Mouse (Mus musculus): ENCODE measurements around the gene Aurkb. TPM values are rescaled to one million over a fixed set of nuclear protein-coding genes. Genes with fewer than 3 reads are reported as not detected.
A peak's percentile ranks its signal among the peaks of the same experiment; 100 is the strongest.
"Not testable (repeated sequence)": the region's sequence is repeated elsewhere in the genome, so short reads cannot be mapped to it uniquely, and the experiment has no call there.

Aurkb gene
- polyA plus RNA-seq (2016; fragmentation: Nextera tagmentation; extraction: Ambion mirVana), result 218 and 239 TPM in 2 replicates

- WGBS, result 1% methylated on average over 54 of the region's 54 CpGs
- Histone ChIP-seq H3K27me3 (ENCODE audit: low read depth, poor library complexity, severe bottlenecking) (no peaks in the 10 kb centered on the region), H3K27ac (replicated peaks) (peak within 1 kb of the TSS; percentile 96)
Observed at GRCm38 (mm10) chr11:69045531-69046394, at the start of gene Aurkb. Aurkb (plus strand) TSS chr11:69045647.

GRCm38 (mm10) chr11:68997080-68997479 is 48.4 kb upstream of the Aurkb start:
- Histone ChIP-seq H3K36me3 (peaks cover 100% of the 10 kb centered on the region), H3K27ac (replicated peaks) (no peak overlapping the region), H3K4me1 (no peaks in the 10 kb centered on the region), H3K4me3 (no peak overlapping the region), H3K9me3 (replicated peaks) (no peaks in the 10 kb centered on the region), H3K27me3 (ENCODE audit: low read depth, poor library complexity, severe bottlenecking) (no peaks in the 10 kb centered on the region)
- WGBS, result 93% methylated on average over 4 of the region's 4 CpGs
- DNase-seq (ENCODE audit: low spot score), result no peak

More at GRCm38 (mm10) chr11:69045531-69046394, at the start of gene Aurkb:
- Histone ChIP-seq H3K4me1 (peaks cover 38% of the 10 kb centered on the region), H3K36me3 (peaks cover 37% of the 10 kb centered on the region), H3K9me3 (replicated peaks) (no peaks in the 10 kb centered on the region), H3K4me3 (peak within 1 kb of the TSS; percentile 96)
- peak; percentile 90 for DNase-seq (ENCODE audit: low spot score)

DNA sequence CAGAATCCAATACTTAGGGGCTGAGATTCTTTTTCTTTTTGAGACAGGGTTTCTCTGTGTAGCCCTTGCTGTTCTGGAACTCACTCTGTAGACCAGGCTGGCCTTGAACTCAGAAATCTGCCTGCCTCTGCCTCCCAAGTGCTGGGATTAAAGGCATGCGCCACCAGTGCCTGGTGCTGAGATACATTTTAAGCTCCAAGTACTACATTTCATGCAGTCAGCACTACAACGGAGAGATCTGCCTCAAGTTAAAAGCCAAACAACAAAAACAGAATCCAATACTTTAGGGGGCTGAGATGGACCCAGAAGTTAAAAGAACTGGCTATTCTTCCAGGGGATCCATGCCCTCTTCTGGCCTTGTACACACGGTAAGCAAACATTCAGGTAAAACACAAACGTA is 42.7 kb upstream of the Aurkb start:
- H3K4me3 ChIP-seq; DNase-seq (ENCODE audit: low spot score); H3K9me3 ChIP-seq (replicated peaks); H3K27ac ChIP-seq (replicated peaks); H3K27me3 ChIP-seq (ENCODE audit: low read depth, poor library complexity, severe bottlenecking): not testable (repeated sequence)
- Histone ChIP-seq H3K4me1 (peaks cover 11% of the 10 kb centered on the region), H3K36me3 (peaks cover 81% of the 10 kb centered on the region)
- WGBS, result 94% methylated on average over 4 of the region's 4 CpGs

GRCm38 (mm10) chr11:69003592-69003991 is 41.9 kb upstream of the Aurkb start:
- WGBS, result 66% methylated on average over 4 of the region's 4 CpGs

DNA sequence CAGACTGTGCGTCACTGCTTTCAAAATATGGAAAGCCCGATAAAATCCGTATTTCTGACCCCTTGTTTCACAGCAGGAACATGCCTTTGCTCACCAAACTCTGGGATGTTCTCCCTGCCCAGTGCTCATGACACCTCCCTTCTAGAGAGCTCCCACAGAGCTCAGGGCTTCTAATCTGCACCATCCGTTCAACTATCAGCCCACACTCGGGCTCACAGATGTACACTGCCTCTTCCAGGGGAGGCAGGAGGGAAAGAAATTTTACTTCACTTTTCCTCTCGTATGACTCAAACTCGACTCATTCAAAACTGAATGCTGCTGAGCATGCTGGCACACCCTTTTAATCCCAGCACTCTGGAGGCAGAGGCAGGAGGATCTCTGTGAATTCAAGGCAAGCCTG is 40.3 kb upstream of the Aurkb start:
- no peaks in the 10 kb centered on the region for H3K27me3 ChIP-seq (ENCODE audit: low read depth, poor library complexity, severe bottlenecking)
- WGBS, result 94% methylated on average over 7 of the region's 7 CpGs
- H3K9me3 ChIP-seq (replicated peaks), result no peaks in the 10 kb centered on the region
- no peak for DNase-seq (ENCODE audit: low spot score)
- H3K4me3 ChIP-seq, result no peak overlapping the region
- no peak overlapping the region for H3K27ac ChIP-seq (replicated peaks)
- H3K4me1 ChIP-seq, result peaks cover 12% of the 10 kb centered on the region
- H3K36me3 ChIP-seq, result peaks cover 57% of the 10 kb centered on the region

More at GRCm38 (mm10) chr11:69003592-69003991, 41.9 kb upstream of the Aurkb start:
- peaks cover 12% of the 10 kb centered on the region for H3K4me1 ChIP-seq
- H3K27ac ChIP-seq (replicated peaks), result no peak overlapping the region
- no peak overlapping the region for H3K4me3 ChIP-seq
- H3K27me3 ChIP-seq (ENCODE audit: low read depth, poor library complexity, severe bottlenecking), result no peaks in the 10 kb centered on the region
- no peaks in the 10 kb centered on the region for H3K9me3 ChIP-seq (replicated peaks)
- no peak for DNase-seq (ENCODE audit: low spot score)
- peaks cover 73% of the 10 kb centered on the region for H3K36me3 ChIP-seq

GRCm38 (mm10) chr11:69006575-69006974 is 38.9 kb upstream of the Aurkb start:
- H3K4me3 ChIP-seq; DNase-seq (ENCODE audit: low spot score); H3K9me3 ChIP-seq (replicated peaks); H3K27me3 ChIP-seq (ENCODE audit: low read depth, poor library complexity, severe bottlenecking); H3K27ac ChIP-seq (replicated peaks): not testable (repeated sequence)
- Histone ChIP-seq H3K36me3 (peaks cover 43% of the 10 kb centered on the region), H3K4me1 (peaks cover 15% of the 10 kb centered on the region)

- Histone ChIP-seq H3K27ac (replicated peaks) (peak within 1 kb of the TSS; percentile 88), H3K27me3 (ENCODE audit: low read depth, poor library complexity, severe bottlenecking) (no peaks in the 10 kb centered on the region), H3K9me3 (replicated peaks) (no peaks in the 10 kb centered on the region), H3K4me1 (peaks cover 22% of the 10 kb centered on the region), H3K36me3 (peaks cover 25% of the 10 kb centered on the region), H3K4me3 (peak within 1 kb of the TSS; percentile 83)
- DNase-seq (ENCODE audit: low spot score), result peak; percentile 95
- WGBS, result 10% methylated on average over 38 of the region's 38 CpGs
Observed at GRCm38 (mm10) chr11:69008182-69009121, 37.0 kb upstream of the Aurkb start, which contains the start of gene Pfas. Pfas (minus strand) TSS chr11:69008460.

- Histone ChIP-seq H3K27me3 (ENCODE audit: low read depth, poor library complexity, severe bottlenecking) (no peaks in the 10 kb centered on the region), H3K4me1 (peaks cover 22% of the 10 kb centered on the region), H3K27ac (replicated peaks) (no peak overlapping the region), H3K4me3 (no peak overlapping the region), H3K9me3 (replicated peaks) (no peaks in the 10 kb centered on the region), H3K36me3 (peaks cover 18% of the 10 kb centered on the region)
- DNase-seq (ENCODE audit: low spot score), result no peak
- 91% methylated on average over 1 of the region's 1 CpGs for WGBS
Observed at GRCm38 (mm10) chr11:69009508-69009907, 35.9 kb upstream of the Aurkb start.

DNA sequence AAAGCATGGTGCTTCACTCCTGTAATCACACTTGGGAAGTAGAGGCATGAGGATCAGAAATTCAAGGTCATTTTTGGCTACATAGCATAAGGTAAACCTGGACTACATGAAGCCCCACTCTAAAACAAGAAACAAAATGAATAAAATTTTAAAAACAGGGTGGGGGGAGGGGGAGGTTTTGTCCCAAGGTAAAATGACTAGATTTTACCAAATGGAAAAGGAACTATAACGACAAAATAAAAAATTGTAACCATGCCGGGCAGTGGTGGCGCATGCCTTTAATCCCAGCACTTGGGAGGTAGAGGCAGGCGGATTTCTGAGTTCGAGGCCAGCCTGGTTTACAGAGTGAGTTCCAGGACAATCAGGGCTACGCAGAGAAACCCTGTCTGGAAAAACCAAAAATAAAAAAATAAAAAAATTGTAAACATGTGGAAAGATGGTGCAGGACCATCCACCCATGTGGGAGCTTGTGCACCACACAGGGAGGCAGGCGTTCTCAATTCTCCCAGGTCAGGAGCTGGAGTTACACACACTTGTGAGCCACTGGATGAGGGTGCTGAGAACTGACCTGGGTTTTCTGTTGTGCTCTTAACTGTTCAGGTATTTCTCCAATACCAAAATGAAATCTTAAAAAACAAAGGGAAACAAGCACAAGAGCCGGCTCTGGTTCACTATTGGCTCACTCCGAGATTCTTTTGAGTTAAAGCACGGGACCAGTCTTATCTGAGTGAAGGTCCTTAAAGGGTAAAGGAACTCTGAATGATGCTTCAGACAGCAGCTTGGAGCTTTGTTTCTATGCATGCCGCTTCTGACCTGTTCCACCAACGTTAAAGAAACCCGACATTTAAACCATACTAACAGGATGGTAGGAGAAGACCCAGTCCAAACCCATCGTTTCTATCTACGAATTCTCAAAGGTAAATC is 34.8 kb upstream of the Aurkb start:
- H3K27me3 ChIP-seq (ENCODE audit: low read depth, poor library complexity, severe bottlenecking), result no peaks in the 10 kb centered on the region
- no peaks in the 10 kb centered on the region for H3K9me3 ChIP-seq (replicated peaks)
- peak overlapping the region; percentile 66; the same call in 1 of the 2 replicates for H3K4me3 ChIP-seq
- DNase-seq (ENCODE audit: low spot score), result no peak
- WGBS, result 90% methylated on average over 15 of the region's 15 CpGs
- peaks cover 27% of the 10 kb centered on the region for H3K4me1 ChIP-seq
- no peak overlapping the region for H3K27ac ChIP-seq (replicated peaks)
- H3K36me3 ChIP-seq, result peaks cover 8% of the 10 kb centered on the region; the same call in 1 of the 2 replicates

GRCm38 (mm10) chr11:69011445-69011844 is 34.0 kb upstream of the Aurkb start:
- WGBS, result 81% methylated on average over 2 of the region's 2 CpGs
- Histone ChIP-seq H3K4me3 (peak overlapping the region; percentile 66), H3K27ac (replicated peaks) (peak overlapping the region; percentile 90; the same call in 1 of the 2 replicates), H3K4me1 (peaks cover 32% of the 10 kb centered on the region)
- H3K27me3 ChIP-seq (ENCODE audit: low read depth, poor library complexity, severe bottlenecking); H3K9me3 ChIP-seq (replicated peaks); H3K36me3 ChIP-seq; DNase-seq (ENCODE audit: low spot score): not testable (repeated sequence)

GRCm38 (mm10) chr11:69012071-69012601 is 33.3 kb upstream of the Aurkb start:
- Histone ChIP-seq H3K9me3 (replicated peaks) (no peaks in the 10 kb centered on the region), H3K27ac (replicated peaks) (peak overlapping the region; percentile 90), H3K36me3 (no peaks in the 10 kb centered on the region), H3K4me1 (peaks cover 35% of the 10 kb centered on the region), H3K27me3 (ENCODE audit: low read depth, poor library complexity, severe bottlenecking) (no peaks in the 10 kb centered on the region), H3K4me3 (peak overlapping the region; percentile 66)
- WGBS, result 2% methylated on average over 18 of the region's 18 CpGs
- DNase-seq (ENCODE audit: low spot score), result peak; percentile 88
